Mouse (Mus musculus) CH12.LX (cell line): ENCODE data around the gene Frrs1.

Experiments used
- CHD2 ChIP-seq: IDR thresholded peaks from 2 replicates; pipeline ENCODE4 v1.6.1; 2011; ENCODE audit warnings: low read length, improper control_type of control experiment
- CTCF ChIP-seq, 2 experiments: IDR thresholded peaks in 1 of 2; conservative IDR thresholded peaks in 1 of 2; 2 replicates each; pipeline ENCODE4 v1.5.1; 2011 to 2012; ENCODE audit warnings: low read depth in 2 of 2, low read length in 2 of 2, improper control_type of control experiment in 1 of 2, inconsistent platforms in 1 of 2, mild to moderate bottlenecking in 1 of 2, moderate library complexity in 1 of 2
- EP300 ChIP-seq: IDR thresholded peaks from 2 replicates; pipeline ENCODE4 v1.6.1; 2011; ENCODE audit warnings: low read length, improper control_type of control experiment
- ETS1 ChIP-seq: conservative IDR thresholded peaks from 2 replicates; pipeline ENCODE4 v1.6.1; 2012; ENCODE audit warnings: low read depth, mild to moderate bottlenecking, inconsistent platforms, low read length, improper control_type of control experiment, moderate library complexity
- MAX ChIP-seq: IDR thresholded peaks from 2 replicates; pipeline ENCODE4 v1.6.1; 2011; ENCODE audit warnings: low read length, improper control_type of control experiment
- MEF2A ChIP-seq: IDR thresholded peaks from 2 replicates; pipeline ENCODE4 v1.6.1; 2014; ENCODE audit warnings: low read depth, mild to moderate bottlenecking, inconsistent platforms, low read length, improper control_type of control experiment, borderline replicate concordance
- POLR2A ChIP-seq: IDR thresholded peaks from 2 replicates; pipeline ENCODE4 v1.6.1; 2011; ENCODE audit warnings: low read depth, mild to moderate bottlenecking, improper control_type of control experiment, low read length
- POLR2AphosphoS2 ChIP-seq: IDR thresholded peaks from 2 replicates; pipeline ENCODE4 v1.6.1; 2011; ENCODE audit warnings: low read depth, low read length, improper control_type of control experiment
- SIN3A ChIP-seq: IDR thresholded peaks from 2 replicates; pipeline ENCODE4 v1.6.1; 2012; ENCODE audit warnings: low read length, improper control_type of control experiment, inconsistent platforms
- TCF12 ChIP-seq: IDR thresholded peaks from 2 replicates; pipeline ENCODE4 v1.6.1; 2014; ENCODE audit warnings: low read depth, mild to moderate bottlenecking, inconsistent platforms, low read length, improper control_type of control experiment
- UBTF ChIP-seq: IDR thresholded peaks from 2 replicates; pipeline ENCODE4 v1.6.1; 2012; ENCODE audit warnings: low read depth, mild to moderate bottlenecking, inconsistent platforms, low read length, improper control_type of control experiment, moderate library complexity
- ZC3H11A ChIP-seq: IDR thresholded peaks from 2 replicates; pipeline ENCODE4 v1.6.1; 2012; ENCODE audit warnings: low read depth, mild to moderate bottlenecking, inconsistent platforms, low read length, improper control_type of control experiment
- ZNF384 ChIP-seq: IDR thresholded peaks from 2 replicates; pipeline ENCODE4 v1.6.1; 2012; ENCODE audit warnings: low read depth, low read length, improper control_type of control experiment, inconsistent platforms

DNA sequence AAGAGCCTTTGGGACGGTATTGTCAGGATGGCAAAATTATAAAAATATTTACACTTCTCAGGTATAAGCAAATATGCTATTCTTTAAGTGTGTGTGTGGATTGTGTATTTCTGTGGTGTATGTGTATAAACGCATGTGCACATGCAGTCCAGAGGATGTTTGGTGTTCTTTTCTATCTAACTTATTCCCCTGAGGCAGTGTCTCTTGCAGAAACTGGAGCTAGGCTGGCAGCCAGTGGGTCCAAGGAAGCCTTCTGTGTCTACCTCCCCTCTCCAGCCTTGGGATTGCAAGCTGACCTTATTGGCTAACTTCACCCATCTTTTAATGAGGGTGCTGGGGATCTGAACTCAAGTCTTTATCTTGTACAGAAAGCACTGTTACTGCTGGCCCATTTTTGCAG lies 46.3 kb upstream of the Frrs1 start:
- TF ChIP-seq ZC3H11A (no peak), MEF2A (no peak), EP300 (no peak), POLR2A (no peak), CTCF (conservative IDR thresholded peaks at IDR 0.05 in 1 of 2, IDR thresholded peaks at IDR 0.05 in 1 of 2; ENCODE audit: low read depth in 2 of 2, low read length in 2 of 2) (no peak), MAX (no peak), TCF12 (no peak), UBTF (no peak), ETS1 (no peak), SIN3A (no peak), POLR2AphosphoS2 (no peak), CHD2 (no peak), ZNF384 (no peak)
